Mouse (Mus musculus) G1E (cell line): ENCODE measurements around the gene Igfbp5.

Source experiments
- CTCF ChIP-seq: IDR thresholded peaks from 2 replicates; pipeline ENCODE4 v1.5.1; 2012; ENCODE audit warnings: low read depth, low read length, inconsistent platforms, mixed read lengths
- GATA1 ChIP-seq: IDR thresholded peaks from 2 replicates; pipeline ENCODE4 v1.6.1; 2012; ENCODE audit warnings: borderline replicate concordance, low read length, inconsistent platforms, mixed read lengths
- GATA2 ChIP-seq: IDR thresholded peaks from 2 replicates; pipeline ENCODE4 v1.6.1; 2012; ENCODE audit warnings: low read depth, low read length, inconsistent platforms, borderline replicate concordance
- POLR2AphosphoS5 ChIP-seq: IDR thresholded peaks from 2 replicates; pipeline ENCODE4 v1.6.1; 2012; ENCODE audit warnings: low read depth, low read length, inconsistent platforms; ENCODE audit not compliant: insufficient replicate concordance
- TAL1 ChIP-seq: conservative IDR thresholded peaks from 2 replicates; pipeline ENCODE4 v1.6.1; 2012; ENCODE audit warnings: low read depth, low read length, inconsistent platforms, mixed read lengths

- TF ChIP-seq CTCF (no peak), GATA1 (no peak), GATA2 (no peak), TAL1 (no peak), POLR2AphosphoS5 (no peak)
These were observed 47.0 kb downstream of the Igfbp5 start for GRCm38 (mm10) chr1:72827411-72828315.
